Mouse (Mus musculus) G1E (cell line): ENCODE results near the gene Cacna2d2.

Experiments used
- CTCF ChIP-seq: IDR thresholded peaks from 2 replicates; pipeline ENCODE4 v1.5.1; 2012; ENCODE audit warnings: low read depth, low read length, inconsistent platforms, mixed read lengths
- GATA1 ChIP-seq: IDR thresholded peaks from 2 replicates; pipeline ENCODE4 v1.6.1; 2012; ENCODE audit warnings: borderline replicate concordance, low read length, inconsistent platforms, mixed read lengths
- POLR2AphosphoS5 ChIP-seq: IDR thresholded peaks from 2 replicates; pipeline ENCODE4 v1.6.1; 2012; ENCODE audit warnings: low read depth, low read length, inconsistent platforms; ENCODE audit not compliant: insufficient replicate concordance

DNA sequence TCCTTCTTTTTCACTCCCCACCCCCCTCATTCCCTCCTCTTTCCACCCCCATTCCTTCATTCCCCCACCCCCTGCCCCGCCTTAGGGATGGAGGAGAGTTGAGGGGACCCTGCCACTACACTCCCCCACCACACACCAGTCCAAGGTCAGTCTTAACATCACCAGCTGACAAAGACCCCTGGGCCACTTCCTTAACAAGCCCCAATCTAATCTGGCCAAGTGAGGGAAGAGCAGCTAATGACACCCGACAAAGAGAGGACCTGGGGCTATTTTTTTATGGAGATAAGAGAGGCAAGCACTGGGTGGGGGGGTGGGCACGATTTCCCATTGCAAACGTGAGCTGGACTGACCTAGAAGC is 29.3 kb upstream of the Cacna2d2 start:
- TF ChIP-seq CTCF (no peak), POLR2AphosphoS5 (no peak), GATA1 (no peak)
